Mouse (Mus musculus): ENCODE measurements around the gene Tnfrsf12a. TPM values are rescaled to one million over a fixed set of nuclear protein-coding genes. Genes with fewer than 3 reads are reported as not detected.

Tnfrsf12a gene
- total RNA-seq, 4 experiments from 2014 or later = 4.9 to 9.2 (median 7.0) TPM

GRCm38 (mm10) chr17:23651363-23651762 lies 25.9 kb downstream of the Tnfrsf12a start:
- no peak for DNase-seq (ENCODE audit: low spot score in 2 of 2)

DNA sequence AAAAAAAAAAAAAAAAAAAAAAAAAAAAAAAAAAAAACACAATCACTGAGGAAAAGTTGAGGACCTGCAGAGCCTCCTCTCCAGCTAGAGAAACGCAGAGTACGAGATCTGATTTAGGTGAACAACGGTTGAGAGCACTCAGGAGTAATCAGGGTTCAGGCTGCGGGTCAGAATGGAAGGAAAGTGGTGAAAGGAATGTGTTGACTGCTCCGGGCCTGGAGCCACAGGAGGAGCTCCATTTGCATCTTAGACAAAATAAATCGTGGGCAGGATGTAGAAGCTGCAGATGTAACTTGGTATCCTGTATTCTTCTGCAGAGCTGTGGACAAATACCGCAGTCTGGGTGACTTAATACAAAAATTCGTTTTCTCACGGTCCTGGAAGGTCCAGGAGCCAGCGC lies 31.4 kb downstream of the Tnfrsf12a start:
- DNase-seq (ENCODE audit: low spot score in 2 of 2) = no peak

- no peak for DNase-seq (ENCODE audit: low spot score in 2 of 2)
Measured at GRCm38 (mm10) chr17:23644613-23645495, 32.4 kb downstream of the Tnfrsf12a start, which contains the start of gene Mmp25. Gene Mmp25, minus strand, starts transcription at chr17:23645277.

- DNase-seq (ENCODE audit: low spot score in 2 of 2) = no peak
Measured at GRCm38 (mm10) chr17:23631241-23631640, 46.0 kb downstream of the Tnfrsf12a start.

GRCm38 (mm10) chr17:23630195-23631020 lies 46.9 kb downstream of the Tnfrsf12a start:
- DNase-seq (ENCODE audit: low spot score in 2 of 2) = peak; percentile 72

DNA sequence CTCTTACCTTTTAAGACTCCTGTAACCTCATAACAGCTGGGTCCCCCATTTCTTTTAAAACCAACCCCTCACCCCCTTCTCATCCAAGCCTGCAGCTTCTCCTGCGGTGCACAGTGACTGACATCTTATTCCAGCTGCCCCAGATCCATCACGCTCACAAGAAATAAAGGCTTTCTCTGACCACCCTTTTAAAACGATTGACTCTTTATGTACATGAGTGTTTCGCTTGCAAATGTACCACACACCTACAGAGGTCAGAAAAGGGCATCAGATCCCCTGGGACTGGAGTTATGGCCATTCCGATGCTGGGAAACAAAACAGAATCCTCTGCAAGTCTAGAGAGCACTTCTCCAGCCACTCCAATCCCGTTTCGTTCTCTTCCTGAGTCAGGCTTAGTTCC lies 49.5 kb downstream of the Tnfrsf12a start:
- no peak for DNase-seq (ENCODE audit: low spot score in 2 of 2)

Other genes with a start within 250 kb of the Tnfrsf12a start
- gene Vmn2r117, start 197.8 kb downstream of the Tnfrsf12a start, total RNA-seq (2022) = not detected
- gene Zfp213, start 113.2 kb downstream of the Tnfrsf12a start, total RNA-seq (2022) = 1 to 10 TPM; 5.9 to 7.1 (median 6.8) TPM
- 10 to 100 TPM; 20.6 to 32.1 (median 27.1) TPM for gene Zfp13, start 78.0 kb downstream of the Tnfrsf12a start, total RNA-seq (2022)
- gene Zscan10, start 76.6 kb downstream of the Tnfrsf12a start, total RNA-seq (2022) = not detected
- gene Mmp25, start 32.2 kb downstream of the Tnfrsf12a start, total RNA-seq (2022) = under 1 TPM in 3 of 4 experiments, not detected in 1; 0.16 to 0.20 (median 0.19) TPM
- gene Bicdl2, start 17.0 kb downstream of the Tnfrsf12a start, total RNA-seq (2022) = not detected
- gene Hcfc1r1, start 3.9 kb downstream of the Tnfrsf12a start, total RNA-seq (2022) = 100 to 1,000 TPM; 128 to 137 (median 134) TPM
- 1 to 10 TPM; 5.9 to 8.2 (median 6.9) TPM for gene Thoc6, start 3.6 kb downstream of the Tnfrsf12a start, total RNA-seq (2022)
- under 1 TPM in 1 of 4 experiments, not detected in 3; 0.34 TPM for gene Cldn6, start 1.8 kb upstream of the Tnfrsf12a start, total RNA-seq (2022)
- gene Cldn9, start 6.6 kb upstream of the Tnfrsf12a start, total RNA-seq (2022) = under 1 TPM in 2 of 4 experiments, not detected in 2; 0.23 to 0.63 TPM
- gene 1520401A03Rik, start 45.3 kb upstream of the Tnfrsf12a start, total RNA-seq (2022) = under 1 TPM in 3 of 4 experiments, not detected in 1; 0.11 to 0.57 (median 0.19) TPM
- gene Pkmyt1, start 48.9 kb upstream of the Tnfrsf12a start, total RNA-seq (2022) = 1 to 10 TPM; 4.6 to 6.4 (median 5.5) TPM
- 10 to 100 TPM; 60.6 to 69.2 (median 62.3) TPM for gene Paqr4, start 63.4 kb upstream of the Tnfrsf12a start, total RNA-seq (2022)
- 1 to 10 TPM in 2 of 4 experiments, under 1 TPM in 2; 0.78 to 1.4 (median 1.0) TPM for gene Kremen2, start 68.4 kb upstream of the Tnfrsf12a start, total RNA-seq (2022)
- gene Flywch1, start 94.1 kb upstream of the Tnfrsf12a start, total RNA-seq (2022) = 100 to 1,000 TPM; 423 to 484 (median 468) TPM
- 10 to 100 TPM; 12.2 to 21.3 (median 17.7) TPM for gene Flywch2, start 108.6 kb upstream of the Tnfrsf12a start, total RNA-seq (2022)
- 100 to 1,000 TPM; 535 to 585 (median 566) TPM for gene Srrm2, start 113.1 kb upstream of the Tnfrsf12a start, total RNA-seq (2022)
- 100 to 1,000 TPM; 314 to 398 (median 353) TPM for gene Elob, start 151.7 kb upstream of the Tnfrsf12a start, total RNA-seq (2022)
- gene Prss33, start 158.6 kb upstream of the Tnfrsf12a start, total RNA-seq (2022) = under 1 TPM in 1 of 4 experiments, not detected in 3; 0.30 TPM
- gene Prss32, start 166.4 kb upstream of the Tnfrsf12a start, total RNA-seq (2022) = under 1 TPM in 3 of 4 experiments, not detected in 1; 0.39 to 0.87 (median 0.66) TPM
- gene Prss41, start 166.7 kb upstream of the Tnfrsf12a start, total RNA-seq (2022) = 1 to 10 TPM; 1.1 to 3.2 (median 2.0) TPM
- not detected for gene Prss21, start 190.6 kb upstream of the Tnfrsf12a start, total RNA-seq (2022)
- not detected for gene Dcpp1, start 203.4 kb upstream of the Tnfrsf12a start, total RNA-seq (2022)
- gene Dcpp2, start 203.4 kb upstream of the Tnfrsf12a start, total RNA-seq (2022) = not detected
- gene Dcpp3, start 240.0 kb upstream of the Tnfrsf12a start, total RNA-seq (2022) = not detected

All from left cerebral cortex, adult 8-10 months (tissue).